8 mouse cellular contexts compared by ENCODE assay signal in genomic region chr10:99459823-99460361, GRCm38 (mm10).
DNase-seq lines count a peak whose midpoint lies in the region; ATAC-seq and TF ChIP-seq lines count a peak whose summit lies in the region.

No protein-coding gene starts in this region.

- intact Hi-C loops in gastrocnemius, postnatal 14 days (cut with DNase I; ENCODE audit: low total_unique reads) = no loop called here
- intact Hi-C loops in heart, postnatal 25 days (cut with DNase I) = loop anchor here (2.0 to 10.0 kb wide), 5 partner anchors 48 to 293 kb away; no protein-coding TSS in a partner anchor

- no peaks in the 10 kb centered on the region for H3K27me3 ChIP-seq in ES-Bruce4 (ENCODE audit: control insufficient read depth, insufficient read depth, low read length, poor library complexity, severe bottlenecking)
- no peaks in the 10 kb centered on the region; the same call in 1 of the 2 replicates for H3K27me3 ChIP-seq in liver, embryonic 14.5 days (ENCODE audit: control insufficient read depth, insufficient read depth, low read length)

- TF ChIP-seq EP300 in ES-Bruce4 (IDR thresholded peaks at IDR 0.05; ENCODE audit: insufficient read depth, low read depth, low read length) = peak; percentile 58; the same call in 1 of the 2 replicates
- no peak; the same call in 1 of the 2 replicates for TF ChIP-seq EP300 in liver, embryonic 14.5 days (IDR thresholded peaks at IDR 0.05; ENCODE audit: low read depth)

- H3K27ac ChIP-seq in ES-Bruce4 (ENCODE audit: insufficient read depth, low read length) = peak overlapping the region; percentile 58
- H3K27ac ChIP-seq in liver, embryonic 14.5 days = no peak overlapping the region

- H3K36me3 ChIP-seq in ES-Bruce4 (ENCODE audit: control insufficient read depth, insufficient read depth, low read length, poor library complexity, severe bottlenecking) = no peaks in the 10 kb centered on the region
- H3K36me3 ChIP-seq in liver, embryonic 14.5 days (replicated peaks; ENCODE audit: control insufficient read depth, insufficient read depth, low read depth) = no peaks in the 10 kb centered on the region

- H3K9me3 ChIP-seq in ES-Bruce4 (replicated peaks; ENCODE audit: control insufficient read depth, insufficient read depth, low read length, poor library complexity, severe bottlenecking) = no peaks in the 10 kb centered on the region; the same call in 1 of the 2 replicates
- no peaks in the 10 kb centered on the region for H3K9me3 ChIP-seq in liver, embryonic 14.5 days (ENCODE audit: control insufficient read depth, low read length)

- TF ChIP-seq CTCF in ES-Bruce4 (IDR thresholded peaks at IDR 0.05; ENCODE audit: low read depth, low read length) = peak; percentile 19
- peak; percentile 61; the same call in 1 of the 2 replicates for TF ChIP-seq CTCF in liver, embryonic 14.5 days (IDR thresholded peaks at IDR 0.05; ENCODE audit: low read depth)

- peaks cover 7% of the 10 kb centered on the region for H3K4me1 ChIP-seq in ES-Bruce4 (ENCODE audit: control insufficient read depth, insufficient read depth, low read length)
- peaks cover 0 to 18% of the 10 kb centered on the region in 2 experiments; a peak in 2 of 4 replicates for H3K4me1 ChIP-seq in liver, embryonic 14.5 days (replicated peaks; ENCODE audit: control insufficient read depth in 2 of 2, insufficient read depth in 2 of 2, low read length in 1 of 2)

- peak; percentile 15 for DNase-seq in gastrocnemius, postnatal 14 days
- DNase-seq in gastrocnemius, postnatal 10 days = no peak
- peak; percentile 43 for DNase-seq in embryo, embryonic 11 days
- DNase-seq in heart, postnatal 25 days (ENCODE audit: low spot score) = peak; percentile 27
- DNase-seq in liver, embryonic 14.5 days (ENCODE audit: low read depth in 3 of 3, low spot score in 3 of 3) = peak in 2 of 3 experiments; percentile 35 to 48
- DNase-seq in spleen, adult 12 weeks (ENCODE audit: low spot score) = peak; percentile 11
- DNase-seq in neural tube, embryonic 10.5 days (ENCODE audit: extremely low spot score, low spot score) = no peak

- TF ChIP-seq POLR2A in ES-Bruce4 (IDR thresholded peaks at IDR 0.05; ENCODE audit: insufficient read depth, low read length) = no peak

- peak overlapping the region; percentile 42 for H3K4me2 ChIP-seq in liver, embryonic 14.5 days (ENCODE audit: low read depth)

- H3K4me3 ChIP-seq in ES-Bruce4 (ENCODE audit: low read depth, low read length) = peak overlapping the region; percentile 45; the same call in 1 of the 2 replicates
- no peak overlapping the region for H3K4me3 ChIP-seq in liver, embryonic 14.5 days (ENCODE audit: insufficient read depth in 1 of 2, low read depth in 2 of 2, low read length in 2 of 2)

- 4% methylated on average over 10 of the region's 10 CpGs for WGBS in liver, embryonic 14.5 days (ENCODE audit: insufficient replicate concordance)

- peak; percentile 45 for ATAC-seq in liver, embryonic 14.5 days (ENCODE audit: insufficient read depth)

- H3K9ac ChIP-seq in ES-Bruce4 (ENCODE audit: low read depth, poor library complexity, severe bottlenecking) = peak overlapping the region; percentile 47
- H3K9ac ChIP-seq in liver, embryonic 14.5 days (replicated peaks) = no peak overlapping the region

Comparison
In these comparisons a context has a peak if more than half of its experiments do, and no peak if none do; other contexts are left out.
1. DNase-seq: peak in gastrocnemius, postnatal 14 days (single experiment), embryo, embryonic 11 days (single experiment), heart, postnatal 25 days (single experiment), liver, embryonic 14.5 days (2 of 3) and spleen, adult 12 weeks (single experiment); none in gastrocnemius, postnatal 10 days (single experiment) and neural tube, embryonic 10.5 days (single experiment).